Mouse (Mus musculus) heart, postnatal 0 days (tissue): ENCODE results near the gene Aldh6a1.

Source experiments
- CTCF ChIP-seq: IDR thresholded peaks from 2 replicates; pipeline ENCODE4 v1.5.1; 2016; ENCODE audit warnings: antibody characterized with exemption, control low read depth, low read depth
- EP300 ChIP-seq: IDR thresholded peaks from 2 replicates; pipeline ENCODE4 v1.6.1; 2016; ENCODE audit warnings: antibody characterized with exemption, low read depth

DNA sequence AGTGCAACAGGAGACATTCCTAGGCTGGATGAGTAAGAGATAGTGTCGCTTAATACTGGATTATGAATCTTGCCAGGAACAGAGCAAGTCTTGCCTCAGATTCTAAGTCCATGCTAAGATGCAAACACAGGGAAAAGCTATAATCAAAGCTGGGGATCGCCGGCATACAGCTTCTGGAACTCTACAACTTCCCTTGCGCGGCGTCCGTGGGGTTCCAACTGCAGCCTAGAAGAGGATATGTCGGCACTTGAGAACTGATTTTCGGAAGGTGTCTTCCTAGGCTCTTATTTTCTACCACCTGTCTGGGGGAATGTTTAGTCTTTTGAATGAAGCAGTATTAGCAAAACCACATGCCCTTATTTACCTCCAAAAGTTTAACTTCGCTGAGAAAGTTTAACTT lies 917 bp downstream of the Aldh6a1 start:
- no peak for TF ChIP-seq CTCF
- no peak for TF ChIP-seq EP300
